Mouse (Mus musculus) CH12.LX (cell line): ENCODE data around the gene Higd1c.

Experiments
- CTCF ChIP-seq, 2 experiments: IDR thresholded peaks in 1 of 2; conservative IDR thresholded peaks in 1 of 2; 2 replicates each; pipeline ENCODE4 v1.5.1; 2011 to 2012; ENCODE audit warnings: low read depth in 2 of 2, low read length in 2 of 2, improper control_type of control experiment in 1 of 2, inconsistent platforms in 1 of 2, mild to moderate bottlenecking in 1 of 2, moderate library complexity in 1 of 2
- E2F4 ChIP-seq: IDR thresholded peaks from 2 replicates; pipeline ENCODE4 v1.6.1; 2011; ENCODE audit warnings: low read depth, low read length, improper control_type of control experiment; ENCODE audit not compliant: insufficient replicate concordance
- EP300 ChIP-seq: IDR thresholded peaks from 2 replicates; pipeline ENCODE4 v1.6.1; 2011; ENCODE audit warnings: low read length, improper control_type of control experiment
- GABPA ChIP-seq: IDR thresholded peaks from 2 replicates; pipeline ENCODE4 v1.6.1; 2012; ENCODE audit warnings: low read depth, low read length, improper control_type of control experiment, inconsistent platforms; ENCODE audit not compliant: insufficient replicate concordance
- MAFK ChIP-seq: IDR thresholded peaks from 2 replicates; pipeline ENCODE4 v1.6.1; 2011; ENCODE audit warnings: low read length, improper control_type of control experiment; ENCODE audit not compliant: insufficient replicate concordance
- MAZ ChIP-seq: IDR thresholded peaks from 2 replicates; pipeline ENCODE4 v1.6.1; 2012; ENCODE audit warnings: low read depth, mild to moderate bottlenecking, inconsistent platforms, low read length, improper control_type of control experiment, moderate library complexity
- POLR2A ChIP-seq: IDR thresholded peaks from 2 replicates; pipeline ENCODE4 v1.6.1; 2011; ENCODE audit warnings: low read depth, mild to moderate bottlenecking, improper control_type of control experiment, low read length
- POLR2AphosphoS2 ChIP-seq: IDR thresholded peaks from 2 replicates; pipeline ENCODE4 v1.6.1; 2011; ENCODE audit warnings: low read depth, low read length, improper control_type of control experiment
- SIN3A ChIP-seq: IDR thresholded peaks from 2 replicates; pipeline ENCODE4 v1.6.1; 2012; ENCODE audit warnings: low read length, improper control_type of control experiment, inconsistent platforms
- UBTF ChIP-seq: IDR thresholded peaks from 2 replicates; pipeline ENCODE4 v1.6.1; 2012; ENCODE audit warnings: low read depth, mild to moderate bottlenecking, inconsistent platforms, low read length, improper control_type of control experiment, moderate library complexity
- USF2 ChIP-seq: conservative IDR thresholded peaks from 2 replicates; pipeline ENCODE4 v1.6.1; 2011; ENCODE audit warnings: low read depth, low read length, improper control_type of control experiment
- ZMIZ1 ChIP-seq: IDR thresholded peaks from 2 replicates; pipeline ENCODE4 v1.6.1; 2012; ENCODE audit warnings: low read depth, mild to moderate bottlenecking, inconsistent platforms, low read length, improper control_type of control experiment

GRCm38 (mm10) chr15:100325235-100325634 lies 39.1 kb upstream of the Higd1c start:
- TF ChIP-seq CTCF (conservative IDR thresholded peaks at IDR 0.05 in 1 of 2, IDR thresholded peaks at IDR 0.05 in 1 of 2; ENCODE audit: low read depth in 2 of 2, low read length in 2 of 2) (no peak), EP300 (no peak), POLR2A (no peak), GABPA (no peak), E2F4 (no peak), UBTF (no peak), ZMIZ1 (no peak), USF2 (no peak), SIN3A (no peak), MAZ (no peak), POLR2AphosphoS2 (no peak), MAFK (no peak)
